Mouse (Mus musculus): Measurements from ENCODE around the gene Pagr1a.

The Pagr1a gene

DNA sequence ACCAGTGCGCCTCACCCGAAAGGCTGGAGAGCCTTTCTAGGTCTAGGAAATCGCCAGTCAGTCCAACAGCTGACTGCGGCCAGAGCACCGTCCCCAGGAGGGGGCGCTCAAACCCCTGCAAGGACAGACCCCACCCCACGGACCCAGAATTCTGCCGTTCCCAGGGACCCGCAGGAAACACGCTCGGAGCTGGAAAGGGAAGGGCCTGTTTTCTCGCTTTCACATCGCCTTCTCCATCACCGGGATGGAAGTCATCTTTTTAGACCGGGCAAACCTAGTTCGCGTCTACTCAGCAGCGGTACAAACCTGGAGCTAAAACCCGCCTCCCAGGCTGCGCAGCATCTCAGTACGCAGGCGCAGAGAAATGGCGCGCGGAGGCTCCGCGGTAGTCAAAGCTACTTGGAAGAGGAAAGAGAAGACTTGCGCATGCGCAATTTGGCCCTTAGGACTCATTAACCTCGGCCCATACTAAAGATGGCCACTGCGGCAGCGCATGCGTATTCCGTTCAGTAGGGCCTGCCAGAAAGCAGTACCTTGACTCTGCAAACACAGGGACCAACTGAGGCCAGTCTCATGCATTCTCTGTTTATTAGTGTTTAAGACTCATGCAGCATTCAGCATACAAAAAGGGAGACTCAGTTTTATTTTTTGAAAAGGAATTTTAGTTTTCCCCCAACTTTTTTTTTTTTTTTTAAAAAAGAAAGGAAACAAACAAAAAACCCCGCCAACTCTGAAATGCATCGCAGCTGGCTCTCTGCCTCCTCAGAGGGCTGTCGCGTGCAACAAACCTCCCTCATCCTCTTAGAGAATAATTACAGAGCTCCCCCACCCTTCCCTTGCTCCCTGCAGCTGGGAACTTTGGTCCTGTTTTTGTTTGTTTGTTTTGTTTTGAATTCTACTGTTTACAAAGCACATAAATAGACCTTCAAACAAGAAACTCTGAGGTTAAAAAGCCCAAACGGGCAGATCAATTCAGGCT, at the start of gene Pagr1a:
Gene Pagr1a, minus strand, starts transcription at position 382 of the 979 bp plus-strand sequence.
- peak; percentile 94 to 96 for DNase-seq (ENCODE audit: low spot score in 2 of 2)

DNA sequence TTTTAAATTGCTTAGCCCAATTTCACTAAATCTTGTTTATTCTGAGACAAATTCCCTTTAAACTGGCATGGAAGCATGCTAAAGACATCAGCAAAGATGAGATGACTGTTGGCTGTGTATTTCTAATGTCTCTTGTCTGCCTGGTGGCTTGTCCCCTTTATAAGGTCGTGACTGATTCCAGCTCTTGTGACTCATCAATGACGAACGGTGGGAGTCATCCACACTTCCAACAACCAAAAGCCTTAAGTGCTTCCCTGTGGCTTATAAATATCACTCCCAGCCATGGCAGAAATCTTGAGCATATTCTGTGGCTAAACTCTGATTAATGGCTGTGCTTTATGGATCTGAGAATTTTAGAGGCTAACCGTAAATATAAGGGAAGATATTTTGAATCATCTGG, 49.2 kb upstream of the Pagr1a start:
- DNase-seq (ENCODE audit: low spot score in 2 of 2) = no peak

DNA sequence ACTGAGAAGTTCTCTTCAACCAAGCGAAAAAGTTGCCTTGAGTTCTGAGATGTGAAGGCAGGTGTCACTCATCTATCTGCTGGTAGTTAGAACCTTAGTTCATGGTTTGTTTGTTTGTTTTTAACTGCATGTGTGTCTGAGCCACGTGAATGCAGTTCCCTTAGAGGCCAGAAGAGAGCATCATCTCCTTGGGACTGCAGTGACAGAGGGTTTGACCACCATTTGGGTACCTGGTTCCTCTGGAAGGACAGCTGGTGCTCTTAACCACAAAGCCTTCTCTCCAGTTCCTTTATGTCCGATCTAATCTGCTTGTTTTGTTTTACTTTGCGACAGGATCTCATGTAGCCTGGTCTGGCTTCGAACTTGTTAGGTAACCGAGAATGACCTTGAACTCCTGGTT, 48.4 kb upstream of the Pagr1a start:
- no peak for DNase-seq (ENCODE audit: low spot score in 2 of 2)

DNA sequence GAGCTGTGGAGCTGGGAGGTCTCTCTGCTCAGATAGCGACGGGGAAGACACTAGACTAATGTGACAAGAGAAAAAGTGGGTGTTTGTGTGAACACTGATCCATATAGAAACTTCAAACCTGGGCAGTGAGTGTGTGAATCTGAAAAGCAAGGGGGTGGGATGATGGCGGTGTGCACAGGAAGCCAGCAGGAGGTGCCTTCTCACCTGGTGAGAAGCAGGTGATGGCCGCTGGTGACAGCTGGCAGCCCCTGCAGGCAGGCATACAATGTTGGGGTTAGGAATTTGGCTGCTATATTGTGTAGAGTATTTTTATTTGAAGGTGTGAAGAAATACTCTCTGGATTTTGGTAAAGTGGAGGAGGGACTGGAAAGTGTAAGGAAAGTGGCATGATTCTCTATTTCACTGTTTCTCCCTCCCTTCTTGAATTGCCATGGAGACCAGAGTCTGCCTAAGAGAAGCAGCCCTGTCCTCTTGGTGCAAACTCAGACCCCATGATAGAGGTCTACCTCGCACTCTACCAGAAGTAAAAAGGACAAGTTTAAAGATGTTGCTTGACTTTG, 38.0 kb upstream of the Pagr1a start:
- DNase-seq (ENCODE audit: low spot score in 2 of 2) = no peak

DNA sequence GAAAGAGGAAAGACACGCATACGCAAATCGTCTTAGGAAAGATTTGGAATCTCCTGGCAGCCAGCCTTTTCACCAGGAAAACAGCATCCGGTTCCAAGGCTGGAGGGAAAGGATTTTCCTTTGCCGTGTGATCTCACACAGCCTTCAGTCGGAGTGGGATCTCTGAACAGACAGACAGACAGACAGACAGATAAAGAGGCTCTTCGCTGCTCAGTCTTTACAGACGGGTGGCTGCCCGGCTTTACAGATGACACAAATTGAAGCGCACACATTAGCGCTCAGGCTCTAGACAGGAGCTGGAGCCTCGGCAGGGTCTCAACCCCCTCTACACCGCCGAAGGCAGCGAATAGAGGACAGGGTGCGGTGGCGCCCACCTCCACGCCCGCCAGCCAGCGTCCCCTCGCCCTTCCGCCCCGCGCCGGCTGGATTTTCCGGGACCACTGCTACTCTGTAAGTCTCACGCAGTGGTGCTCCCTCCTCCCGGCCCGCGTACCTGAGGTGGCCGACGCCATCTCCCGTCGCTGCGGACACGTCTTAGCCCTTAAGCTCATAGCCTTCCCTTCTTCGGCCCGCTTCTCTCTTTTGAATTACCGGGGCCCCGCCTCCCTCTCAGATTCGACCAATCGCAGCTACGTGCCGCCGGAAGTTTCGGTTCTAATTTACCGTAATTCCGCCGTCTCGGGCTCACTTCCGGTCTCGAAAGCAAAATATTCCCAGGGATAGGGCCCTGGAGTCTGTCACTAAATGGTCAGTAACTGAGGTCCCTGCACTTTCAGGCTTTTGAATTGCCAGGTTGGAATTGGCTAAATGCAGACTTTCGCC, 24.9 kb upstream of the Pagr1a start, which contains the start of gene Kif22:
Gene Kif22, minus strand, starts transcription at position 621 of the 822 bp plus-strand sequence.
- peak; percentile 74 to 84 for DNase-seq (ENCODE audit: low spot score in 2 of 2)

DNA sequence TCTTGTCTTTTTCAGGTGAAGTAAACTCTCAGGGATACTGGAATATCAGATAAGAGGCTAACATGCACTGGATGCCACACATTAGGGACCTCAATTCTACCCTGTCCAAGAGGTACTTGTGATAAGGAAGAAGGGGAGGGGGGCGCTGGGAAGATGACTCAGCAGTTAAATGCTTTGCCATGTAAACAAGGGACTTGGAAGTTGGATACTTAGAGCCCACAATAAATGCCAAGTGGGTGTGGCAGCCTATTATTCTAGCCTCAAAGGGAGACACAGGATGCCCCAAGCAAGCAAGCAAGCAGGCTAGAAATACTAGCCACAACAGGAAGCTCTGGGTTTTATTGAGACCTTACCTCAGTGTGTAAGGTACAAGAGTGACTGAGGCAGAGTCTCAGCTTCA, 14.1 kb upstream of the Pagr1a start:
- DNase-seq (ENCODE audit: low spot score in 2 of 2) = no peak

DNA sequence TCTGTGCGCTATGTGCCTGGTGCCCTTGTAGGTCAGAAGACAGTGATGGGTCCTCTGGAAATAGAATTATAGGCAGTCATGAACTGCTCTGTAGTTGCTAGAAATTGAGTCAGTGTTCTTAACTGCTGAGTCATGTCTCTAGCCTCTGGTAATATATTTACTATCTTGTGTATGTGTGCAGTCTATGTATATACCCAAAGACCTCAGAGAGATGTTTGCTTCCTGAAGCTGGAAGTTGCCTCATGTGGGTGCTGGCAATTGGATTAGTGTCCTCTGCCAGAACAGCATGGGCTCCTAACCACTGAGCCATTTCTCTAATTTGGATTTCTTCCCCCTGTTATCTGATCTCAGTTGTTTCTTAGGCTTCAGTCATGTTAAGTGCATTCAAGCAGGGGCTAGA, 13.0 kb upstream of the Pagr1a start:
- DNase-seq (ENCODE audit: low spot score in 2 of 2) = no peak

DNA sequence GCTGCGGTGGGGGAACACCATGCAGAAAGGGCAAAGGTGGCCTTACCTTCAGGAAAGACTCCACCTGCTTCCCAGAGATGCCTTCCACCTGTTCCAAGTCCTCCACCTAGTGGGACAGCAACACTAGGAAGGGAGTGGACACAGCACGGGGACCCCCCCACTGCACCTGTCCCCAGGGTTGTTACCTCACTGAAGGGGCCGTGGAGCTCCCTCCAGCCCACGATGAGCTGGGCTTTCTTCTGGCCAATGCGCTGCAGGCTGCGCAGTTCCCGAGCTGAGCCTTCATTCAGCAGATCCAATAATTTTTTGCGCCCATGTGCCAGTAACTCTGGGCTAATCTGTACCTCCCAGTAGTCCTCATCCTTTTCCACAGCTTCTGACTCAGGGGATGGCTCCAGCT, 10.7 kb upstream of the Pagr1a start:
- DNase-seq (ENCODE audit: low spot score in 2 of 2) = no peak

DNA sequence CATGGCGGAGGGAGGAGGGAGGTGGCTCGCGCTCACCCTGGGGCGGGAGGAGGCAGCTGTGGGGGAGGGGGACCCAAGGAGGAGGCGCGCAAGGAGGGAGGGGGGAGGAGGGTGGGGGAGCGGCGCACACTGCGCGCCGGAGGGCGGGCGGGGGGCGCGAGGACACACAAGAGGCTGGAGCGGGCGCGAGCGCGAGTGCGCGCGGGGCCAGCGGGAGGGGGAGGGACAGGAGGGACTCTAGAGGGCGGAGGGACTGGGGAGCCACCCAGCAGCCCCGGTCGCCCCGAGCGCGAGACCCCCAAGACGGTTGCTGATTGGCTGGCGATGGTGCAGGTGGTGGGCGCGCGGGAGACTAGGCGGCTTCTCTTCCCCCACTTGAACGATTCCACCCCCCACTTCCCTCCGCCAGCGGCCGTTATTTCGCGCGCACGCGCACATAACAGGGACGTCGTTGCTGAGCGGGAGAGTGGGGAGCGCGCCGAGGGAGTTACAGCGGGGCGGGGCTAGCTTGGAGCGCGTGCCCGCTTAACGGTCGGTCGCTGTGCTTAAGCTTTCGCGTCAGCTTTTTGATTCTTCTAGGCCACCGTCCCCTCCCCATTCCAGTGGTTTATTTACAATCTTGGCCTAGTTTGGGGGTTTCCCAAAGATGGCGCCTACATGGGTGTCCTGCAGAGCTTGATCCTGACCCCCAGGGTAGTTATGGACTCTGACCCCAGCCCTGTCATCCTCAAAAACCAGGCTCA, 10.0 kb upstream of the Pagr1a start, which contains the start of gene Maz:
Gene Maz, minus strand, starts transcription at position 54 of the 743 bp plus-strand sequence.
- DNase-seq (ENCODE audit: low spot score in 2 of 2) = peak; percentile 99

DNA sequence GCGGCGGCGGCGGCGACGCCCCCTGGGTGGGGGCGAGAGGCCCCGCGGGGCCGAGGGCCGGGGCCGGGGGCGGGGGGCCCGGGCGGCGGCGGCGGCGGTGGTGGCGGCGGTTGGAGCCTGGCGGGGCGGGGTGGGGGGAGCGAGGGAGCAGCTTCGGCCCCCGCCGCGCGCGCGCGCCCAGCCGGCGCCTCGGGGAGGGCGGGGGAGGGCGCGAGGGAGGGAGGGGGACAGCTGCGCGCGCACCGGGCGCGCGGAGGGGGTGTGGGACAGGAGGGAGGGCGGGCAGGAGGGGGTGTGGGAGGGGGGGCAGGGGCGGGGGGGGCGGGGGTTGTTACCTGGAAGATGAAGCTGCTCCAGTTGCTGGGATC, 9.4 kb upstream of the Pagr1a start:
- no peak for DNase-seq (ENCODE audit: low spot score in 2 of 2)

DNA sequence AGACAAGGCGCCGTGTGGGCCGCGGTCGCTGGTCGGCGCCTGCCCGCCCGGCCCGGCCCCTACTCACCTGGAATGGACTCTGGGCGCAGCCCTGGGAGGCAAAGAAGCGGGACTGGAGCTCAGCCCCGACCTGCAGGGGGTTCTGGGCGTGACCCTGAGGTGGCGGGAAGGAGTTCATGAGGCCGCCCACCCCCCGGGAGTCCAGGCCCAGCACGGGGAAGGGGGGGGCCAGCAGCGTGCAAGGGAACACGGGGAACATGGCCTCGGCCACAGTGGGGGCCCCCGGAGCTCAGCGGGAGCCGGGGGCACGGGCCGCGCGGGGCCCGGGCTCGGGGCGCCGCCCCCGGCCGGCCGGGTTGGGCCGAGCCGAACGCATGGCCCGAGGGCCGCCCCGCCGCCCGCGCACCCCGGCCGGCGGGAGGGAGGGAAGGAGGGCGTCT, 9.0 kb upstream of the Pagr1a start:
- DNase-seq (ENCODE audit: low spot score in 2 of 2) = peak; percentile 72 to 76

DNA sequence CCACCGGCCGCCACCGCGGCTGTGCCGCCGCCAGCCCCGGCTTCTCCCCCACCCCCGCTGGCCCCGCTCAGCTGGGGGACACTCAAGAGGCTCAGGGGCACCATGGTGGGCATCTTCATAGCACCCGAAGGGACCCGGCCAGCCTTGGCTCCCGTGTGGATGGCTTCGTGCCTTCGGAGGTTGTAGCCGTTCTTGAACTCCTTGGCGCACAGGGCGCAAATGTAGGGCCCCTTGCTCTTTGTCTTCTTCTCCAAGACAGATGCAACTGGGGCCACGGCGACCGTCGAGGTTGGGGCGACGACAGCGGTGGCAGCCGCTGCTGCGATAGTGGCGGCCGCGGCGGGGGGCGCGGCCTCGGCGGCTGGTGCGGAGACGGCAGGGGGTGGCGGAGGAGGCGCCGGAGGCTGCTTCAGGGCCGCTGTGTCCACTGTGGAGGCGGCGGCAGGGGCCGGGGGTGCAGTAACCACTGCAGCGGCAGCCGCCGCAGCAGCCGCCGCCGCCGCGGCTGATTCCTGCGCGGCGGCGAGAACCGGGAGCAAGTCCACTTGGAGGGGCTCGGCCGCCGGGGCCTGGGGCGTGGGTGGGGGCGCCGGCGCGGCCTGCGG, 8.5 kb upstream of the Pagr1a start:
- peak; percentile 35 to 54 for DNase-seq (ENCODE audit: low spot score in 2 of 2)

DNA sequence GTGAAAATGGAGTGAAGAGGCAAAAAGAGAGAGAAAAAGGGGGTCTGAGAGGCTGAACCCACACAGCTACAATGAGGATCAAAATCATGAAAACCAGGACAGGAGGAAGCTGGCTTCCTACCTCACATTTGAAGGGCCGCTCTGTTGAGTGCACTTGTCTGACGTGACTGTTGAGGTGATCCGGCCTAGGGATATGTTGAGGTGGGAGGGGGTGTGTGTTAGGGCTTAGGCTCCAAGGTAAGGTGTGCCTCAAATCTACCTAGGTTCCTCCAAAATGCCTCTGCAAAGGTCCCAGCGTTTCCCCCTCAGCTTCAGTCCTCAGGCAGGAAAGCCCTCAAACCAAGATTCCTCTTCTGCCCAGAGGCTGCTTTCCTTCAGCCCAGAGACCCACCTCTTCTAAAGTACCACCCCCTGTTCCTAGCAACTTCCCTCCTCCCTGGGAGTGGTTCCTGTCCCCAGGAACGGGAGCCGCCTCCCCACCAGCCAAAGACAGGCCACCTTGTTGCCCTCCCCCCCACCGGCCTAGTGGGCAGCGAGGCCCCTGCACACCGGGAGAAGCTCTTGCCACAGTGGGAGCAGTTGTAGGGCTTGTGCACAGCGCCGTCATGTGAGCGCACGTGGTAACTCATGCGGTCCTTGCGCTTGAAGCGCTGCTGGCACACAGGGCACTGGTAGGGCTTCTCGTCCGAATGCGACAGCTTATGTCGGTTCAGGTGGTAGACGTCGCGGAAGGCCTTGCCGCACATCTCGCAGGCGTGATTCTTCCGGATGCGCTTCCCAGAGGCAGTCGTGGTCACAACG, 7.8 kb upstream of the Pagr1a start:
- DNase-seq (ENCODE audit: low spot score in 2 of 2) = peak; percentile 79 to 82

DNA sequence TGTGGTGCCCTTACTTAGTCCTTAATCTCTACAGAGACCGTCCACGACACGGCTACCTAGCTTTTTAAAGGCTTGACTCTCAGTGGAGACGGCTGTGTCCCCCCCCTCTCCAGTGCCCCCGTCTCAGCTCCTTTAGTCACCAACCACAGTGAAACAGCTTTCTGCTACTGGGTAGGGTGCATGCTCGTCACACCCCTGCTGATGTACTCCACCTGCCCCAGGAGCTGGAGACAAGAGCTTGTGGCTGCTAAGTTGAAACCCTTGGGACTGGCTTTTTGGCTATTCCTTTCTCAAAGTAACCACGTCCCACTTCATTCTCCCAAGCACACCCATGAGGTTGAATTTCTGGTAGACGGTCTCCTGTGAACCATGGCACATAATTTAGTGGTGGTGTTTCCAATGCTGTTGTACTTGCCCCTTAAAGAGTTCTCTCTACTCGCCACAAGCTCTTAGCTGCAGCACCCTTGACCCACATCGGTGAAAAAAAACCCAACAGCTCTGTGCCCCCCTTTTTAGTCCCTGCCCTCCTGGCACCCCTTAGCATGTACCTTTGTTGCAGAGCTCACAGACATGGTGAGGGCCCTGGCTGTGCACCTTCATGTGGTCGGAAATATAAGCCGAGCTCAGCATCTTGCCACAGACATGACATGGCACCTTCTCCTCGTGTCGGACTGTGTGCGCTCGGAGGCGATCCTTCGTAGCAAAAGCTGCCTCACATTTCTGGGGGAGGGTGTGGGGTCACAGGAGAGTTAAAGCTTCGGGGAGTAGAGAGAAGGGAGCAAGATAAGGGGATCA, 6.9 kb upstream of the Pagr1a start:
- DNase-seq (ENCODE audit: low spot score in 2 of 2) = peak in 1 of 2 experiments; percentile 20

DNA sequence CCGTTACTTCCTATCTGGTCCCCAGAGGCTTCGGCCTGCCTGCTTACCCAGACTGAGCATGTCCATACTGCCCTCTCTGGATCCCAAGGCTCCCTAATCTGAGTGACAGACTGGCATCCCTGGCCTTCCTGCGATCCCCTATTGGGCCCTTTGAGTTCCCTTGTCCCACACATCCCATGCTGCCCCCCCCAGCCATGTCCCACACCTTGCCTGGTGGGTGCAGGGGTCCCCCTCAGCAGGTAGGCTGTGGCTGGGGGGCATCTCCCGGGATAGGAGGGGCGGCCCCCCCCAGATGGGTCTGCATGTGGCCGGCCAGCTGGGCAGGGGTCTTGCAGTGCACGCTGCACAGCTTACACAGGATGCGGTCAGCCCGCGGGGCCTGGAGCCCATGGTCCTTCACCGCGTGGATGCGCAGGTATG, 6.1 kb upstream of the Pagr1a start:
- DNase-seq (ENCODE audit: low spot score in 2 of 2) = peak; percentile 30 to 44

DNA sequence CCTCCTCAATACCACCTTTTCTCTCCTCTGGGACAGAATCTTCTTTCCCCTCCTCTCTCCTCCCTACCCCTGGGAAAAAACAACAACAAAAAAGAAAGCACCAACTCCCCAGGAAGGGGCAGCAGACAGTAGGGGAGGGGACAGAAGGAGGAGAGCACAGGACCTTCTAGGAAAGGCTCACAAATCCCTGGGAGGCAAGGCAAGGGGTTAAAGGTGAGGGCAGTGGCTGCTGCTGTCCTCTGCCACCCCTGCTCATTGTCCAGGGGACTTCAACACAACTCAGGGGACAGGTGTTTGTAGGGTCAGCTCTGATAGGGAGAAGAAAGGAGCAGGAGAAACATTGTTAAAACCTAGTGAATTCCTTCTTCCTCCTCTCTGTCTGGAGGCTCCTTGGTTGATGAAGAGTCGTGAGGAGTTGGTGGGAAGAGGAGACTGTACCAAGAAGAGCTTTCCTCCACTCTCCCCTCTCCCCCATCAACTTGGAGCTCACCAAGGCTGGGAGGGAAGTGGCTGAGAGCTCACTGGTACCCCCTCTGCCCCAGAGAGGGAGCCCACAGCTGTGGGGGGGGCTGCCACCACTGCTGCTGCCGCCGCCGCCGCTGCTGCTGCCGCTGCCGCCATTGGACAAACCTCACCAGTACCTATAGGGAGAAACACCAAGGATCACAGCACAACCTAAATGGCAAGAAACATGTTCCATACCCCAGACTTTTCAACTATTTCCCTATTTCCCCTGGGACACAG, 5.5 kb upstream of the Pagr1a start:
- DNase-seq (ENCODE audit: low spot score in 2 of 2) = peak in 1 of 2 experiments; percentile 16

DNA sequence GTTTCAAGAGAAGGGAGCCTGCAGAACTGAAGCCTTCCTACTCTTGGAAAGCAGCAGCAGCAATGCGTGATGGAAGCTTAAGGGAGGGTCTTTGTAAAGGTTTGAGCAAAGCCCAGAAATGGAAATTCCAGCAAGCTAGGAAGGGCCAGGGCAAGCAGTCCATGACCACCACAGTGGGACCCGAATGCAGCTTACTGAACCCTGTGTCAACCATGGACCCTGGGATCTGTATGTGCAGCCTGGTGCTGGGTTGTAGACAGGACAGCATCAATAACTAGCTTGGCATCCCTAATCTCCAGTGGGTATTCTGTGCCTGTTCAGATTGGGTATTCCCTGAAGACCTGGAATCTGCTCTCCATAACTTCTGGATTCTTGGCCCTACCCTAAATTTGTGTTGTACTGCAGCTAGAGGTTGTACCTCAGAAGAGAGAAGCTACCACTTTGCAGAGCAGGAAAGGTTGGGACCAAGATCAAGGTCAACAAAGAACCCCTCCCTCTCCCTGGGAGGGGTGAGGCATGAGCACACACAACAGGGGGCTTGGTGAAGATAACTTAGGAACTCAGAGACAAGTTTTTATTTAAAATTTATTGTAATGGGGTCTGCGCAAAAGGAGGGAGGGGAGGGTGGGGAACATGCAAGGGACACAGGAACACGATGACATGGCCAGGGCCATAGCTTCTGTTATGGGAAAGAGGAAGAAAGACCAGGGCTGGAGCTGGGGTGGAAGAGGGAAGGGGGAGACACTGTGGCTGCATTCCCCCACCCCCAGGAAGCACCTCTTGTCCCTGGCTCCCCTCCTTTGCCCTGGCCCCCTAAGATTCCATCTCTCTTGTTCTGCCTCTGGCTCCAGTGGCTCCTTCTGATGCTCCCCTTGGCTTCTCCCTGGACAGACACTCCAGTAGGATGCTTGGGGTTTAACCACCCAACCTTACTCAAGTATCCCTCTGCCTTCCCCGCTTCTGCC, 4.7 kb upstream of the Pagr1a start:
- DNase-seq (ENCODE audit: low spot score in 2 of 2) = no peak

All from frontal cortex, postnatal 10 days (tissue).